Mouse (Mus musculus) kidney, adult 8-10 months (tissue): ENCODE data around the gene Glipr1l3.
"Not testable (repeated sequence)": the region's sequence is repeated elsewhere in the genome, so short reads cannot be mapped to it uniquely, and the experiment has no call there.

Experiments
- DNase-seq, 2 experiments: peaks; one replicate each; pipeline ENCODE4 v3.0.0; 2022

Glipr1l3 gene

GRCm38 (mm10) chr10:112159882-112160560 lies at the start of gene Glipr1l3:
TSS of gene Glipr1l3 (minus strand) at chr10:112160327.
- DNase-seq, result peak; percentile 32 to 60

GRCm38 (mm10) chr10:112203463-112203862 lies 43.3 kb upstream of the Glipr1l3 start:
- peak; percentile 4 to 21 for DNase-seq

DNA sequence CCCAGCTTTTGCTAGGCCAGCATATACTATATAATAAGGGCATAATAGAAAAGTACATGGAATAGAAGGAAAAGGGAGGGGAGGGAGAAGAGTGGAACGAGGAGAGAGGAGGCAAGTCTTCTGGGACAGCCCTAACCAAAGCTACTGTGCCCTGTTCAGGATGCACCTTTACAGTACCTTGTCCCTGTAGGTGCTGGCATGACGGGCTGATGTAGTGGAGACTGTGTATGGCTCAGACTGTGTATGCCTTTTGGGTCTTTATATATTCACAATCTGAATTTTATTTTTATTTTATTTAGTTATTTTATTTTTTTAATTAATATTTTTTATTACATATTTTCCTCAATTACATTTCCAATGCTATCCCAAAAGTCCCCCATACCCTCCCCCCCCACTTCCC lies 33.8 kb upstream of the Glipr1l3 start:
- not testable (repeated sequence) for DNase-seq

GRCm38 (mm10) chr10:112177027-112177426 lies 16.9 kb upstream of the Glipr1l3 start:
- DNase-seq, result not testable (repeated sequence)

DNA sequence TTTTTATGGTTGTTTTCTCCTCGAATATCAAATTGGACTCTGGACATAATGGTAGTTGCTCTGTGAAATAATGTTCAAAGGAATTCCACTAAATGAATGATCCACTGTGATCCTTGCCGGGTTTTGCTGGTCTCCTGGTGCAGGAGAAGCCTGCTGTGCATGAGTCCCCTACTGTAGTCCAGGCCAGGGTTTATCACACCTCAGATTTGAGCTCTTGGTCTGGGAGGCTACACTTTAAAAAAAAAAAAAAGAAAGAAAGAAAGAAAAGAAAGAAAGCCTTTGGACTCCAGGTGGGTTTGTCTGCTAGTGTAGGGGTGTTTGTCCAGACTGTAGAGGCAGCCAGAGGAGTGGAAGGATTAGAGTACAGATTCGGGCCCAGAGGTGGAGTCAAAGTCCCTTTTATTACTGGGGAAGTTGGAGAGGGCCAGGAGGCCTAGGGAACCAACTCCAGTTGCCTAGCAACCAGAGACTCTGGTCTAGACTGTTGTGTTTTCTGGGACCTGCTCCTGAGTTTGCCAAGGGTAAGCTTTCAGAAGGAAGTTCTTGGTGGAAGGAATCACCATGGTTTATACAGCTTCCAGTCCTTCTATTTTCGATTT lies 3.1 kb upstream of the Glipr1l3 start, which contains the start of gene Caps2:
Gene Caps2, plus strand, starts transcription at position 454 of the 599 bp plus-strand sequence.
- peak; percentile 7 to 13 for DNase-seq

- no peak for DNase-seq
These were observed 20.3 kb downstream of the Glipr1l3 start for GRCm38 (mm10) chr10:112139834-112140233.

DNA sequence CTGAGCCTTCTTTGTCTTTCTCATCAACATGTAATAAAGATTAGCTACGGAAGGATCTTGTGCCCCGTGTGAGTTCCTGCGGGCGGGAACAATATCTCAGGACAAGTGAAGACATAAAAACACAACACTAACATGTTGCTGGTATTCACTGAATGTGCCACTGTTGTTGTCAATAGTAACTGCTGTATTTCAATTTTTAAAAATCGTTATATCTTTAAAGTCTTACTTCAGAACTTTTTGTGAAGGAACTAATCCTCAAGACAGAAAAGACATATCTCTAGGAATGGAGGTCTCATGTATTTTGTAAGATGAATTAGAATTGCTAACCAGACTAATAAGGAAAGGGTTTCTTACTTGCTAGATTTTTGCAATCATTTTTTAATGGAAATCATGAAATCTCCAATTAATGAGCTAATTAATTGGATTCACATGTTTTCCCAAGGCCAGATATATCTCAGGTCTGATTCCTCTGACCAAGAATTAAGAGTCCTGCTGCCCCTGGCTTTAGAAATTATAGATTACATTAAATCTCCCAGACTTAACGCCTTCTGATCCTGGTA lies 21.2 kb downstream of the Glipr1l3 start:
- DNase-seq, result no peak

DNA sequence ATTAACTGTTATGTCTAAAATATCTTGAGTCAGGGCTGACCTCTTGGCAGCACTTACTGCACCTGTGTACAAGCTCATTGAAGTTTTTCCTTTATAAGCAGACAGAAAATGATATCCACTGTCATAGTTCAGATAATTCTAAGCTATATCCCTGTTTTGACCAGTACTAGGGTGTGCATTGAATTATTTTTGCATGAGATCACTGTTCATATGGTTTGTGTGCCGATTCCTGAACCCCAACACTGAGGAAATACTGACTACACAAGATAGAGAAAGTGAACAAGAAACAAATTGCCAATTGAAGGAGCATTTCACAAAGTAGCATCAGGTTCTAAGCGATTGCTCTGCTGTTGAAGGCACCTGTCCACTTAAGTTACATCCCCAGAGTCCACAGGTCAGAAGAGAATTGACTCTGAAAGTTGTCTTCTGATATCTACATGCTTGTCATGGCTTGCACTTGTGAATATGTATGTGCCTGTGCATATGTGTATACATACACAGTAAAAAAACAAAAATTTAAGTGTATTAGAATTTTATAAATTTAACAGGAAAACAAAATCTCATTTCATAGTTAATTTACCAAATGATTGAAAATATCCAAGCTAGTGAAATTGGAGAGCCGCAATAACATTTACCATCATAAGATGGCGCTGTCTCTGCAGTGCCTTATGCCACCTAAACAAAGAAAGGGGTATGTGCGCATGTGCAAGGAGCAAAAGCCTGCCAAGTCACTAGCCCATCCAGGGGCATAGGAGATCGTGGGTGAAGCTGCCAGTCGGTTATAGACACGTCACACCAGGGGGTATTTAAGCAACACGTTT lies 21.9 kb downstream of the Glipr1l3 start:
- peak; percentile 12 to 17 for DNase-seq

- no peak for DNase-seq
These were observed 27.9 kb downstream of the Glipr1l3 start for GRCm38 (mm10) chr10:112132194-112132593.

DNA sequence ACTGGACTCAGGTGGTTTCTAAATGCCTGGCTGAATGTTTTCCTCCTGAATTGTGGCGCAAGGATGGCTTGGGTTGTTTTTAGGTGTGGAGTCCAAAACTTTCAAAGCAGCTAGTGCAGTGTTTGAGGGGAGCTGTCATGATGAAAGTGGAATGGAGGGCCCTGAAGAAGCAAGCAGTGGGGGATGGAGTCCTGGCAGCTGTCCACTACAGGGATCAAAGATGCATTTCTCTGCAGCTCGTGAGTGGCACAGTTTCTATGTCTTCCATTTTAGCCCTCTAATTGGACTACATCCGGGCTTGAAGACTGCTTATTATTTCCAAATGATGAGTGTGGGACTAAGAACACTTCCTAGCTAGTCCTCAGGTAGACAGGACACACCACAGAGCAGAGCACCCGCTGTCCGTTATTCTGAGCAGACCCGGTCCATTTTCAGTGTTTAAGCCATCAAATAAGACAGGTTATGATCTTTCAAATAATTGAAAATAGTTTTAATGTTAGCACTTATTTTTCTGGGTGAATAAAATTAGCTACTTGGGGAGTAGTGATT lies 32.4 kb downstream of the Glipr1l3 start:
- not testable (repeated sequence) for DNase-seq

DNA sequence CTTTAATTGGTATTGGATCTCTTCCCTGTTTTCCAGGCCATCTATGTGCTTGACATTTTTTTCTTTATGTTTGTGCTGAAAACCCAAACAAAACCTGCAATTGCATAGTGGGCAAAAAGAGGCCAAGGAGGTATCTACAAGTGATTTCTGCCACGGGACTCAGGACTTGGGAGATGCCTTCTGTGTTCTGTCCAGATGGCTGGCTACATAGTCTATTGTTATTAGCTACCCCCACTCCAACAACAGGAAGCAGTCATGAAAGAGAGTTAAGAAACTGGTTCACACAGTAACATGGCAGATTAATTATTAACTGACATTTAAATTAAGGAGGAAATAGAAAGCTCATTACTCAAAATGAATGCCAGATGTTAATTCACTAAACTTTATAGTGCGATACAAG lies 35.0 kb downstream of the Glipr1l3 start:
- DNase-seq, result not testable (repeated sequence)

- no peak for DNase-seq
These were observed 49.7 kb downstream of the Glipr1l3 start for GRCm38 (mm10) chr10:112110401-112110800.

DNA sequence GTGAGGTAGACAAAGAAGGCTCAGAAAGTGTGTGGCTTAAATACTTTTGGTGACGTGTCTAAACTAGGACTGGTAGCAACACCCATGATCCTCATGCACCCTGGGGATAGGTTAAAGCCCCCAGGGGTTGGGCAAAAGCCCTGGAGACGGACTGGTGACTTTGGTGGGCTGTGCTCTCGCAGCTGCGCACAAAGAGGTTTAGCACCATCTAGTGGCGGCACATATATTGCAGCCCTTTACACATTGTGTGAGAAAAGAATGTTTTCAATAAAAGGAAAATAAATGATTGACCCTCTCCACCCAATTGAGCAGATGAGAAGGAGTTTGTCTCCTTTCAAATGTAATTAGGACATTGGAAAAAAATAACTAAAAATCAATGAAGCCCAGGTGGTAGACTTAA lies 54.3 kb downstream of the Glipr1l3 start:
- DNase-seq, result peak; percentile 13 to 60
